Mouse (Mus musculus): ENCODE data around the gene Ccdc184.

Ccdc184 gene

DNA sequence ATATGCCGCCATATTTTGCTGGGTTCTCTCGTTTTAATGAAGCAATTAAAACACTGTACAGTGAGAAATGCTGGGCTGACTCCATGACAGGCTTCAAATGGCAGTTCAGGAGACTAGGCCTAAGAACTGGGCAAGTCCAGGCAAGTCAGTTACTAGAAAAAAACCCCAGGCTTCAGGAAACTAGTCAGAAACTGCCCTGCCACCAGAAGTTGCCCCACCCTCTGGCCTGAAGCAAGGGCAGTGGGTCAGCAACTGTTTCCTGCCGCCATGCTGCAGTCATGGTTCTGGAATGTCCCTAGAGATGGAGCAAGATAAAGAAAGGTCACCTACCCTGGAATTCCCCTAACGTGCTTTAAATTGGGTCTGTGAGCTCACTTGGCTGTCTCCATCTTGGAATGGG lies 11.0 kb upstream of the Ccdc184 start:
- DNase-seq (ENCODE audit: low spot score in 2 of 2), result no peak

DNA sequence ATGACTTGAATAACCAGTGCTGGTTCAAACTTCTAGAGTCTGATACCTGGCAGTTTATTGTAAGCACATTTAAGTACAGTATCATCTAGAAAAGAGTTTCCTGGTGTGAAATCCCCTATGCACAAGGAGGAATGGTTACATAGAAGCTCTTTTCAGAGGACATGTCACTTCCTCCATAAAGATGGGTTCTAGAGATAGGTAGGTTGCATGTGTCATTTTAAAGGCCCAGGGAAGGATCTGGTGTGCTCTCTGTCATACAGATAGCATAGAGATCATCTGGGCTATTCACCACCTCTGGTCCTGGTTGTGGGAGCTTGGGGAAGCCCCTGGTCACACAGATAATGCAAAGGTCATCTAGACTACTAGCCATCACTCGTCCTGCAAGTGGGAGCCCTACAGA lies 9.7 kb upstream of the Ccdc184 start:
- DNase-seq (ENCODE audit: low spot score in 2 of 2), result no peak

DNA sequence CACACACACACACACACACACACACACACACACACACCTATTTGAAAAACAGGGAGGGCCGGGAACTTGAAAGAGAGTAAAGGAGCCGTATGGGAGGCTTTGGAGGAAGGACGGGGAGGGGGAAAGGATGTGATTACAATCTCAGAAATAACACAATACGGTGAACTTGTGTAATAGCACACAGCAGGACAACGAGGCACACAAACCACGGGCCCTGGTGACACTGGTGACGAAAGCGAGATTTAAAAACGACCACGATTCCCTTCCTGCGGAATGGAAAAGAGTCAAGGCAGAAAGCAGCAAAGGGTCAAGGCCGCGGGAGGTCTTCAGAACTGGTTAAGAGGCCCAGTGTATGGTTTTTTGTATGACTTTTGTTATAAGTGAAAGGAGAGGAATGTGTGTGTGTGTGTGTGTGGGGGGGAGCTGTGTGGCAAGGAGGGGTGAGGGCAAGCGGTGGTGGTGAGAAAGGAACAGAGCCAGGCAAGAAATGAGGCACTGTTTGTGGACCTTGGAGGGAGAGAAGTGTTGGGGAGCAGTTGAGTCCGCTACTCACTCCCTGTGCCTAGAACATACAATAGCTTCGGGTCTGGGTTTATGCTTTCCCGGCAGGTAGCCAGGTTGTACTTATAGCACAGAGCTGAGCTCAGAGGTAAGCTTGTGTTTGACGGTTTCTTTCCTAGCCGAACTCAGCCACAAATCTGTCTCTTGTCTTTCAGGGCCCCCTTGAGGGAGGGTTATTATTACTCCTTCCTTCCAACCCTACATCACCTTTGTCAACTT lies 5.7 kb upstream of the Ccdc184 start:
- DNase-seq (ENCODE audit: low spot score in 2 of 2), result no peak

DNA sequence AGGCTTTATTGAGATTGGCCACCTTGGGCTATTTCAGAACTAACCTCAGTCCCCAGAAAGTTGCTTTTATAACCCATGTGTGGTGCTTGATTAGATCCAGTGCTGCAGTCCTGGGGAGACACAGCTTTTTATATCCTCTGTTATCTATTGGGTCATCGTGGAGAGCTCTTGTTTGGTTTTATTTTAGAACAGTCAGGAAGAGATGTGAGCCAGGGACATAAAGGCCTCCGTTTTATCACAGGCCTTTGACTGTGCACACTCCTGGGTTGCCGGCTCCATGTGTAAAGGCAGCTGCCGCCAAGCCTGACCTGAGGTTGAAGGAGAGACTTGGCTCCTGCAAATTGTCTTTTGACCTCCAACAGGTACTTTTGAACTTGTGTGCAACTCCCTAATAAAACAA lies 4.4 kb upstream of the Ccdc184 start:
- DNase-seq (ENCODE audit: low spot score in 2 of 2), result no peak

DNA sequence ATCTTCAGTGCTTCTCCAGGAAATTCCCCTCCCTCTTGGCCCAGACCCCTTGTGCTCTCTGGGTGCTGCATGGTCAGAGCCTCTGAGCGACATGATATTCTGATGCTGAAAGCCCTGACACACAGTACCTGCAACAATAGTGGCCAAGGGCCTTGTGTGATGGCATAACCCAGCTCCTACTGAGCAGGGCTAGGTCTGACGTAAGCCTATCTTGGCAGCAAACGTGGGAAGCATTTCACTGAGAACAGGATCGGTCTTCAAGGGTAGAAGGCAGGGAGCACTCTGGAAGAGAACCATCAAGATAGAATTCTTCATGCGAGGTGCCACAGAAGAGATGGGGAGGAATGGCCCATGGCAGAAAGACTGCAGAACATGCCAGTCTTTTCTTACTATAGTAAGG lies 1.4 kb upstream of the Ccdc184 start, which contains the start of gene Asb8:
Gene Asb8 (minus strand): TSS at position 101 of the 400 bp plus-strand sequence.
- no peak for DNase-seq (ENCODE audit: low spot score in 2 of 2)

DNA sequence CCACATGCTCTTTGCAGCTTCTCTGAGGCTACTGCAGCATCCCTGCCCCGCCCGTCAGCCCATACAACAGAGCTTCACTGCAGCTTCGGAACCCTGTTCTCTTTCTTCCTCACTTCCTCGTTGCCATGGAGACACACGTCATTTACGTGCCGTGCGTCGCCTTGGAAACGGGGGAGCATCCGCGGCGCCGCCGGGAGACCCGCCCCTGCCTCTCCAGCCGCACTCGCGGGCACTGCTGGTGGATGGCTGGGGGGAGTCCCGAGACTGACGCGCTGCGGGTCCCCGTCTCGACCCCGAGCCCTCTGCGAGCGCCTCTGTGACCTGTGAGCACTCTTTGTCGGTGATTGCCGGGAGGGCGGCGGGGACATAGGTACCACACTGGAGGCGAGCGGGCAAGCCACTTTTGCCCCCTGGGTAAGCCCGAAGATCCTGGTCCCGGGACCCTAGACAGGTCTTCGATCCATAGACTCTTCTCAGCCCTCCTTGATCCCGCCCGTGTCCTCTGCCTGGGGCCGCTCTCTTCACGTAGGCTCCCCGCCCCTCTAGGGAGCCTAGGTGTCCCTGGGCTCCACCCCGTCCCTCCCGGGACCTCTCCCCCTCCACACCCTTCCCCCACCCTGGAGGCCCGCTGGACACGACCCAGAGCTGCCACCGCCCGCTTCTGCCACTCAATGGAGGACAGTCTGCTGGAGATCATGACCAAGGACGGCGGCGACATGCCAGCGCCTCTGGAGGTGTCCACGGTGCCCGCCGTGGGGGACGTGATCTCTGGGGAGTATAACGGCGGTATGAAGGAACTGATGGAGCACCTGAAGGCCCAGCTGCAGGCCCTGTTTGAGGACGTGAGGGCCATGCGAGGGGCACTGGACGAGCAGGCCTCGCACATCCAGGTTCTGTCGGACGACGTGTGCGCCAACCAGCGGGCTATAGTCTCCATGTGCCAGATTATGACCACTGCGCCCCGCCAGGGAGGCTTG lies 975 bp downstream of the Ccdc184 start:
- peak in 1 of 2 experiments; percentile 65 for DNase-seq (ENCODE audit: low spot score in 2 of 2)

DNA sequence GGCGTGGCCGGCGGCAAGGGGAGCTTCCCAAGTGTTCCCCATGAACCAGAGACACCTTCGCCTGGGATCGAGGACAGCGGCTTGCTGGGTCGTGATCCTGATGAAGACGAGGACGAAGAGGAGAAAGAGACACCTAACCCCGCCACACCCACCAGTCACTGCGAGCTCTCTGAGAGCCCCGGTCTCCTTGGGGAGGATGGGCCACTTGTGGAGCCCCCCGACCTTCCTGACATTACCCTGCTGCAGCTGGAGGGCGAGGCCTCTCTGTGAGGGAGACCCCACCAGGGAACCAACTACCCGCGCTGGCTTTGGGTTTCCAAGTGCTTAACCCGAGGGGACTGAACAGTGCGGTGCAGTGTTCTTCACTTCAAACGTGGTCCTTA lies 1.7 kb downstream of the Ccdc184 start:
- DNase-seq (ENCODE audit: low spot score in 2 of 2), result no peak

DNA sequence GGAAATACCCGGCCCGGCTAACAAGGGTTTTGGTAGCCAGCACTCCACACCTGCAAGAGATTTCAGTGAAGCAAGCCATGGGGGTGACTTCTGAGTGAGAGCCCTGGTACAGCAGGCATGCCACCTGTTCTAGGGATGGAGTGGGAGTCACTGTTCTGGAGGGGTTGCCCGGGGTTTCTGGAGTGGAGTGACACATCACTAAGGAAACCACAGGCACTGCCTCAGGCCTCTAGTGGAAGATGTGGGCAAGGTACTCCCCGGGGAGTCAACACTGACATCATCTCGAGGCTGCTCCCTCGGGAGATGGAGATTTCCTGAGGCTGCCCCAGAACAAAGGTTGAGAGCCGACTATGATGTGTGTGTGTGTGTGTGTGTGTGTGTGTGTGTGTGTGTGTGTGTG lies 3.4 kb downstream of the Ccdc184 start:
- DNase-seq (ENCODE audit: low spot score in 2 of 2), result no peak

DNA sequence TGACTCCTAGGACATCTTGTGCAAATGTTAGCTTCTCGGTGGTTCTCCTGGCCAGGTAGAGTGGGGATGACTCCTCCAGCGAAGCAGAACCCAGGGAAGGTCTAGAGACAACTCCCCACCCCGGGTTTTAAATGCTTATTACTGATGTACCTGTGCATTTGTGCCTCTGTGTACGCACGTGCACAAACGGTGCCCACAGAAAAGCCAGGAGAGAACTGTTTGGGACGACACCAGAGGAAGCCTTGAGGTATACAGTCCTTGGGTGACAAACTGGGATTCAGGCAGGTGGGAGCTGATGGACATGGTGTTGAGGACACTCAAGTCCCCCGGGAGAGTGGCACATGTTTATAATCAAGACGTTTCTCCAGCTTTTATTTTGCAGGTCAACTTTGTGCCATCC lies 4.0 kb downstream of the Ccdc184 start:
- no peak for DNase-seq (ENCODE audit: low spot score in 2 of 2)

DNA sequence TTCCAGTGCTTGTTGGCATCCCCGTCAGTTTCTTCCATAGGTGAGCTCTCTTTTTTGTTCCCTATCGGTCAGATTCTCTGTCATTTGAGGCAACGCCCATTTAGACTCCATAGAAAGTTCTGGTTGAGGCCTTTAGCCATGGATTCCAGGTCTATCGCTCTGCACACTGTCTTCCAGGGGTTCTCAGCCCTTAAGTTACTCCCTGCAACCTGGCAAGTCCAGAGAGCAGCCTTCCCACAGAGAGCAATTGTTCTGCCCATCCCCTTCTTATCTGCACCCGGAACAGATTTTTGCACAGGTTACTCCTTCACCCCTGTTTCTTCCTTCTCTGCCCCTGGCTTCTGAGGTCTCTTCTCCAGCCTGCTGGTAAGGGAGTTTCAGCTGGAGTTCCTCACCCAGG lies 5.2 kb downstream of the Ccdc184 start:
- no peak for DNase-seq (ENCODE audit: low spot score in 2 of 2)

DNA sequence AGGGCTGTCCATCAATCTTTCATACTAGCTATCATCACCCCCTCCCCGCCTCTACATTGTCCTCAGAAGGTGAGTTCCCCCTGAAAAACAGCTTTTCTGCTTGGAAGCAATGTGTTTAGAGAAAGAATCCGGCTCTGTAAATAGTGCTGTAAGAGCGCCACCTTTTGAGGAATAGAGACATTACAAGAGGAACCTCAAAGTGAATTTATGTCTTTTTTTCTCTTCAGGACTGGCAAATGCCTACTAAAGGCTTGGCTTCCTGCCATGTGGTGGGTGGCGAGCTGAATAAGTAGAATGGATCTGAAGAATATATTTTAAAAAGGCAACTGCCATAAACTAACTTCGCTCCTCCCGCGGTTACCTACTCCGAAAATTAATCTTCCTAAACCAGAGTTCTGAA lies 6.9 kb downstream of the Ccdc184 start:
- no peak for DNase-seq (ENCODE audit: low spot score in 2 of 2)

DNA sequence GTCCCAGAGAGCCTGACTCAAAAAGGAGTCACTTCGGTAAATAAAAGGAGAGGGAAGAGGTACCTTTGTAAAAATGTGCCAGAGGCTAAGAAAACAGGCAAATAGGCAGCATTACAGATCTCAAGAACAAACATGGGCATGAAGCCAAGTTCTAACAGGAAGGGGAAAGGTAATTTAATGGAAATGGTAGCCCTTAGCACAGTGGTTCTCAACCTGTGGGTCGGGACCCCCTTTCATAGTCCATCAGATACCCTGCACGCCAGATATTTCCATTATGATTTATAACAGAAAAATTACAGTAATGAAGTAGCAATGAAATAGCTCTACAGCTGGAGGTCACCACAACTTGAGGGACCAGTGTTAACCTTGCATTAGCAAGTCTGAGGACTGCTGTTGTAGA lies 10.4 kb downstream of the Ccdc184 start:
- DNase-seq (ENCODE audit: low spot score in 2 of 2), result no peak

DNA sequence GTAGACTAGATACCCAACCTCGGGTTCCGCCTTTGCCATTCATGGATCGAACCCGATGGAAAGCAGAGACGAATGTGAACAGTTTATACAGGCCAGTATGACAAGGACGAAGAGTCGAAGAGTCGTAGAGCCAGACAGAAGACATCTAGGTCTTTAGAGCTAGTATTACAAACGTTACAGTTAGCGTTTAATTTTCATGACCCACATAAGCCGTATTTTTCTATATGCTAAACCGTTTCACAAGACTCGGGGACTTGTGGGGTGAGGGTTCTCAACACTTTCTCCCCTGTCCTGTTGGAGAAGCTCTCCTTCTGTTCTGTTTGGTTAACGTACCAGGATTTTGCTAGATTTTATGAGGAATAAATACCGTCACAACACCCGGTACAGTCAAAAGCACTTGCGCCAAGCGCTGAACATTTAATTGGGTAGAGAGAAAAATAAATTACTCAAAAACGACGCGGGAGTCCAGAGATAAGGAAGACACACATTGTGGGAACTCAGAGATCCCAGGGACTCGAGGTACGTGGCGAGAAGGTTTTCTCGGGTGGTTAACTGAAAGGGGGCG lies 13.7 kb downstream of the Ccdc184 start:
- DNase-seq (ENCODE audit: low spot score in 2 of 2), result no peak

DNA sequence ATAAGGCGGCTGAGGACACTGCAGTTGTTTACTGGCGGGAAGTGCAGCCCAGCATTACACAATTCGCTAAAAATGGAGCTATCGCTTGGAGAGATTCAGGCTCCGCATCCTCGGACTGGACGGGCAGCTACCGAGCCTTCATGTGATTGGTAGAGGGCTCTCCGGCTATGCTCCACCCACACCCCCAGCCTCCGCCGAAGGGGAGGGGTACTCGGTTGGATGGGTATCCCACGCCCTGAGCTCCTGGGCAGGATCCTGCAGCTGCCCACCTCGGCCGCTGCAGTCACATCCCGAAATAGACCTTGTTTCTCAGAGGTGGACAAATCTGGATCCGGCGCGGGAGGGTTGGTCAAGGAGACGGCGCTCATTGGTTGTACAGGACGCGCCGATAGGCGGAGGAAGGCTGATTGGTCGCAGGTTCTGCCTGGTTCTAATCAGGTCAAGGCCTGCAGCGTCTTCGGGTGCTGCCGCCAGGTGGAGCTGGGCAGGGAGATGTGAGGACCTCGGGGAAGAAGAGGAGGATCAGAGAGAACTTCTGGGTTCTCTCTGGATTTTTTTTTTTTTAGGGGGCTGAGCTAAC lies 14.3 kb downstream of the Ccdc184 start:
- DNase-seq (ENCODE audit: low spot score in 2 of 2), result peak; percentile 52 to 83

DNA sequence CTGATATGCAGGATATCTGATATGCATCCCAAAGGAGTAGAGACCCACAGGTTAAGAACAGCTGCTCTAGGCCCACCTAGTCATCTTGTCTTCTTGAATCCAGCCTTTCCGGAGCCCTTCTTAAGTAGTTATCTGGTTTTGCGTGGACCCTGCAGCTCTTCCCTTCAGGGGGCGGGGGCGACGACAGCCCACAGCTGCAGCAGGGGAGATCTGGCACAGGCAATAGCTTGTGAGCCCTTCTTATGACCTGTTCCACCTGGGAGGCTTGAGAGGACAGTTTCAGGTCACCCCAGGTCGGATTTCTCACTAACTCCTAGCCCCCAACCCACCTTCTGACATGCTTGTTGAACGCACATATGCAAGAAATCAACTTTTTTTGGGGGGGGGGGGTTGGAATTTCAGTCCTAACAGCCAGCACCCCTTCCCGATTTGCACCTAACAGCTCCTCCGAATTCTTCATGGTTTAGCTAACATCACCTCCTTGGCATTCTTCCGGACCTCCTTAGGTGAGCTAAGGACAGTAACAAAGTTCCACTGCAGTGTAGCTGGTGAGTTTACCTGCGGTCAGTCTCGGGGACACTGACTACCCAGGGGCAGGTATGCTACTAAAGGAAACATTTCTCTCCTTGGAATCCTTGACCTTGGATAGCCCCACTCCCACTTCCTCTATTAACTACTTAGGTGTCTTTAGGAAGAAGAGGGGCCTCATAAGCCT lies 15.1 kb downstream of the Ccdc184 start:
- no peak for DNase-seq (ENCODE audit: low spot score in 2 of 2)

DNA sequence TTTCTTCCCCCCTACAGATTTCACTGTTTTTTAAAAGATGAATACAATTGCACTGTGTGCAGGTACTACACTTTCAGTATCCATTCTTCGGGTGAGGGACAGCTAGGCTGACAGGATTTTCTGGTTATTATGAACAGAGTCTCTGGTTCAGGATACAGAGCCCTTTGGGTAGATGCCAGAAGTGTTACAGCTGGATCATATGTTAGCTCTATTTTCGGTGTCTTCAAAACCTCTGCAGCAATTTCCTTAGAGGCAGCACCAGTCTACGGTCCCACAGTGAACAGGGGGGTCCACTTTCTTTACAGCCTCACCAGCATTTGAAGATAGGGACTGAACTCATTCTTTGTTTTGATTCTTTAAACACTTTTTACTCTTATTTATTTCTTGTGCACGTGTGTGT lies 17.5 kb downstream of the Ccdc184 start:
- DNase-seq (ENCODE audit: low spot score in 2 of 2), result no peak

DNA sequence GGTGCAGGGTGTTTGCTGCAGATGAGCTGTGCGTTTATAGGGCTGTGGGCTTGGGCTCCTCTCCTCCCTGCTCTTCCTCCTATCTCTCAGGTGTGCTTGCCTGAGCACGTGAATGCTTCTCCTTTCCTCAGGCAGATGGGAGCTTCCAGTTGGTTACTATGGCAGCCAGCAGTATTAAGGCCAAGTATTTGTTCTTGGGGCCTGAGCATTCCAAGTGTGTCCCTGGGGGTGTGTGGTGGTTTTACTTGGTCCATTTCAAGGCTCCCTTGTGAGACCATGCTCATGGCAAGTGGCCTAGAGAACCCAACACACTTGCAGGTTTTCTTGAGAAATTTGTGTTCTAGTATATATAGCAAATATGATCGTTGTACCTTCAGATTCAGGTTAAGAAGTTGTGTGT lies 28.5 kb downstream of the Ccdc184 start, which contains the start of gene Olfr288:
Gene Olfr288 (minus strand): TSS at position 101 of the 400 bp plus-strand sequence.
- DNase-seq (ENCODE audit: low spot score in 2 of 2), result no peak

DNA sequence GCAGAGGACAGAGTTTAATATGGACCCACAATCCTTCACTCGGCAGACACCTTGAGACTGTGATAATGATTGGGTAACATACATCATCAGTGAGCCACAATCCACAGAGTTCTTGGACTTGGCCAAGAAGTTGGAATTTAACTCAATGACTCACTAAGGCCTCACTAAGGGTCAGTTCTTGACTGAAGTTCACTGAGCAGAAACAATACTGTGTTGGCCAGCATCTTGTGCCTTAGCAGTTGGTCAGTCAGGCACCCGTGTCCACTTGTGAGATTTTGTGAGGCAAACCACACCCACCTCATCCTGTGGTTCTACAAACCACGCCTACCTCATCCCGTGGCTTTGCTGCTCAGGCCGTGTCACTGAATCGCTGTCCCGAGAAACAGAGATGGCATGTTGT lies 42.7 kb downstream of the Ccdc184 start:
- DNase-seq (ENCODE audit: low spot score in 2 of 2), result no peak

DNA sequence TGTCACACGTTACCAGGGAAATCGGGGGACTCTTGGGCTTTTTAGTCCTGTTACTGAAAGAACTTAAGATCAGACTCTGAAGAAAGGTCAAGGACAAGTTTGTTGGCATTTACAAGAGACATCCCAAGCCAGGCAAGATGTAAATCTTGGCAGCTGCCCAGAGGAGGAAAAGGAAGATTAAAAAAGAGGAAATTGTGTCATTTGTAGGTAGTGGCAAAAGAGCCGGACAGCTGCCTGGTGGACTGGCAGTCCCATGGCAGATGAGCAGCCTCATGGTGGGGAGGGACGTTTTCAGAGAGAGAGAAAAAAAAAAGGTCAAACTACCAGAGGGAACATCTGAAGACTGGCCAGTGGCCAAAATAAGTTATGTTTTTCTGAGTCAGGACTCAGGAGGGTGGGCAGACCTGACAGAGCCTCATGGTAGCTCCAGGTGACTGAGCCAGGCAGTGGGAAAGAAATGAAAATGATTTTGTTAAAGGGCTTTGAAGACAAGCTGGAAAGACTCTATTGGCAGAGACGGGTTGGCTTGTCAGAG lies 46.4 kb downstream of the Ccdc184 start:
- no peak for DNase-seq (ENCODE audit: low spot score in 2 of 2)

DNA sequence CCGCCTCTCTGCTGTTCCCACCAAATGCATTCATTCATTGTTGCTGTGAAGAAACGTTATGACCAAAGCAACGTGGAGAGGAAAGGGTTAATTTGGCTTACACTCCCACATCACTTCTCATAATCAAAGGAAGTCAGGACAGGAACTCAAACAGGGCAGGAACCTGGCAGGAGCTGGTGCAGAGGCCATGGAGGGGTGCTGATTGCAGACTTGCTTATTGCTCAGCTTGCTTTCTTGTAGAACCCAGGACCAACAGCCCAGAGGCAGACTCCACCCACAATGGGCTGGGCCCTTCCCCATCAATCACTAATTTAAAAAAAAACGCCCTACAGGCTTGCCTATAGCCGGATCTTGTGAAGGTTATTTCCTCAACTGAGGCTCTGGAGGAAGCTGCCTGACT lies 47.2 kb downstream of the Ccdc184 start:
- DNase-seq (ENCODE audit: low spot score in 2 of 2), result no peak
